ENCODE assay signal across 8 mouse cellular contexts in the genomic region with DNA sequence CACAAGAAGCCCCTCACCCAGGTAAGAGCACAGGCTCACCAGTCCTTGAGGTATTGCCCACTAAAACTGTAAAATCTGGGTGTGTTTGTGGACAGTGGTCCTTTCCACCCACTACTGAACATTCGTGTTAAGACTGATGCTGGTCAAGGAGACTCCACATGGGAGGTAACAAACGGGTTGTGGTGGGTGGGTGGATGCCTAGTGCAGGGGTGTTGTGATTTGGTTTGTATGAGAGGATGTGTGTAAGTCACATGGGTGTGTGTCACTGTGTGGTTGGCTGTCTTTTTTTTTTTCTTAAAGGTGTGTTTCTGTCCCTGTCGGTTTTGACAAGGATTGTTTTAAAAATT. TPM values are rescaled to one million over a fixed set of nuclear protein-coding genes. Genes with fewer than 3 reads are reported as not detected.
DNase-seq lines count a peak whose midpoint lies in the region; ATAC-seq and TF ChIP-seq lines count a peak whose summit lies in the region.

No protein-coding gene starts in this region.

- no peak for TF ChIP-seq CTCF in liver, adult 2 months (IDR thresholded peaks at IDR 0.05; ENCODE audit: low read depth, low read length)
- TF ChIP-seq CTCF in brain, embryonic 14.5 days (IDR thresholded peaks at IDR 0.05; ENCODE audit: borderline replicate concordance, extremely low read depth, insufficient read depth, insufficient read length) = no peak

- no peak overlapping the region; the same call in 1 of the 2 replicates for H3K27ac ChIP-seq in liver, adult 2 months (replicated peaks; ENCODE audit: insufficient read depth, low read depth, low read length)
- H3K27ac ChIP-seq in hindbrain, embryonic 12.5 days = peak overlapping the region; percentile 93
- peak overlapping the region; percentile 97 for H3K27ac ChIP-seq in midbrain, embryonic 11.5 days (ENCODE audit: low read depth, low read length)

- no peaks in the 10 kb centered on the region for H3K36me3 ChIP-seq in liver, adult 2 months (ENCODE audit: control insufficient read depth, insufficient read depth, low read length)
- H3K36me3 ChIP-seq in hindbrain, embryonic 12.5 days = peaks cover 7% of the 10 kb centered on the region; the same call in 1 of the 2 replicates
- H3K36me3 ChIP-seq in midbrain, embryonic 11.5 days (ENCODE audit: control insufficient read depth, insufficient read depth, low read length) = no peaks in the 10 kb centered on the region; the same call in 1 of the 2 replicates

- peaks cover 11% of the 10 kb centered on the region; the same call in 1 of the 2 replicates for H3K4me1 ChIP-seq in liver, adult 2 months (ENCODE audit: control insufficient read depth, insufficient read depth, low read length)
- H3K4me1 ChIP-seq in hindbrain, embryonic 12.5 days = peaks cover 65% of the 10 kb centered on the region
- peaks cover 59% of the 10 kb centered on the region for H3K4me1 ChIP-seq in midbrain, embryonic 11.5 days (ENCODE audit: control insufficient read depth, insufficient read depth, low read length)

- H3K4me3 ChIP-seq in liver, adult 2 months (ENCODE audit: insufficient read depth, low read depth, low read length) = peak overlapping the region; percentile 68; the same call in 1 of the 2 replicates
- H3K4me3 ChIP-seq in hindbrain, embryonic 12.5 days = peak overlapping the region; percentile 74
- H3K4me3 ChIP-seq in midbrain, embryonic 11.5 days (ENCODE audit: low read depth, low read length) = peak overlapping the region; percentile 84

- peak overlapping the region; percentile 56 for H3K9ac ChIP-seq in liver, adult 2 months (ENCODE audit: low read depth, low read length)
- peak overlapping the region; percentile 96 for H3K9ac ChIP-seq in hindbrain, embryonic 12.5 days
- peak overlapping the region; percentile 93 for H3K9ac ChIP-seq in midbrain, embryonic 11.5 days (ENCODE audit: low read length)

- H3K79me2 ChIP-seq in liver, adult 2 months (ENCODE audit: control insufficient read depth, insufficient read depth, low read length) = no peaks in the 10 kb centered on the region

- 21% methylated on average over 3 of the region's 3 CpGs for WGBS in liver, adult 2 months
- WGBS in hindbrain, embryonic 12.5 days = 7% methylated on average over 3 of the region's 3 CpGs
- 4% methylated on average over 3 of the region's 3 CpGs for WGBS in midbrain, embryonic 11.5 days

- ATAC-seq in hindbrain, embryonic 12.5 days (ENCODE audit: low FRiP score) = no peak
- no peak for ATAC-seq in midbrain, embryonic 11.5 days (ENCODE audit: low FRiP score)
- no peak for ATAC-seq in megakaryocyte progenitor cell, adult 5-6 weeks (replicated peaks; ENCODE audit: poor library complexity)

- H3K4me2 ChIP-seq in hindbrain, embryonic 12.5 days (replicated peaks) = peak overlapping the region; percentile 88
- H3K4me2 ChIP-seq in midbrain, embryonic 11.5 days = peak overlapping the region; percentile 95

- DNase-seq in liver, adult 2 months (ENCODE audit: extremely low read depth, low read depth, low spot score) = no peak
- DNase-seq in liver (no peak), adipocyte (ENCODE audit: low spot score) (no peak)
- peak; percentile 59 for DNase-seq in brain, embryonic 14.5 days (ENCODE audit: low read depth)
- DNase-seq in midbrain, embryonic 11.5 days (ENCODE audit: low spot score, missing footprints) = no peak
- no peak for DNase-seq in ovary, postnatal 10 days (ENCODE audit: low spot score)

- no peaks in the 10 kb centered on the region for H3K27me3 ChIP-seq in liver, adult 2 months (ENCODE audit: control insufficient read depth, insufficient read depth, low read length)
- H3K27me3 ChIP-seq in hindbrain, embryonic 12.5 days = no peaks in the 10 kb centered on the region
- H3K27me3 ChIP-seq in midbrain, embryonic 11.5 days (ENCODE audit: control insufficient read depth, insufficient read depth, low read length) = no peaks in the 10 kb centered on the region

- no peaks in the 10 kb centered on the region for H3K9me3 ChIP-seq in hindbrain, embryonic 12.5 days (replicated peaks)
- no peaks in the 10 kb centered on the region for H3K9me3 ChIP-seq in midbrain, embryonic 11.5 days (ENCODE audit: control insufficient read depth, low read length)

- no peak for TF ChIP-seq POLR2A in liver, adult 2 months (IDR thresholded peaks at IDR 0.05; ENCODE audit: extremely low read depth, insufficient read depth, low read length)
- no peak for TF ChIP-seq POLR2A in brain, embryonic 14.5 days (IDR thresholded peaks at IDR 0.05; ENCODE audit: borderline replicate concordance, extremely low read depth, insufficient read depth, insufficient read length, poor library complexity, severe bottlenecking)

RNA-seq across cellular contexts. Expression of gene Pea15a, which starts 0.9 kb away (rescaled TPM):
- 9.4 and 13.1 TPM in 2 replicates for total RNA-seq in liver, adult 2 months (2014; rRNA removed)
- 8.4 and 10.2 TPM in 2 replicates for polyA plus RNA-seq in liver, adult 2 months (2012; rRNA removed)
- polyA plus RNA-seq in brain, embryonic 14.5 days (2012; rRNA removed) = 308 and 321 TPM in 2 replicates
- 322 and 363 TPM in 2 replicates for polyA plus RNA-seq in hindbrain, embryonic 12.5 days (2016; fragmentation: Nextera tagmentation; extraction: Ambion mirVana)
- 332 and 337 TPM in 2 replicates for polyA plus RNA-seq in midbrain, embryonic 11.5 days (2014; fragmentation: Nextera tagmentation; extraction: Ambion mirVana)
- total RNA-seq in megakaryocyte progenitor cell, adult 5-6 weeks (2015) = 3.1 and 4.9 TPM in 2 replicates
- total RNA-seq in megakaryocyte progenitor cell, adult 5-6 weeks (2017) = 2.2 and 2.6 TPM in 2 replicates

RNA-seq across cellular contexts. Expression of gene Casq1, which starts 14.0 kb away (rescaled TPM):
- 0.07 and 0.74 TPM in 2 replicates for total RNA-seq in liver, adult 2 months (2014; rRNA removed)
- 0.16 and 0.21 TPM in 2 replicates for polyA plus RNA-seq in liver, adult 2 months (2012; rRNA removed)
- 2.6 and 3.9 TPM in 2 replicates for polyA plus RNA-seq in brain, embryonic 14.5 days (2012; rRNA removed)
- 2.3 and 3.8 TPM in 2 replicates for polyA plus RNA-seq in hindbrain, embryonic 12.5 days (2016; fragmentation: Nextera tagmentation; extraction: Ambion mirVana)
- 1.4 and 2.1 TPM in 2 replicates for polyA plus RNA-seq in midbrain, embryonic 11.5 days (2014; fragmentation: Nextera tagmentation; extraction: Ambion mirVana)
- total RNA-seq in megakaryocyte progenitor cell, adult 5-6 weeks (2015) = not detected in 2 replicates
- not detected in 2 replicates for total RNA-seq in megakaryocyte progenitor cell, adult 5-6 weeks (2017)

RNA-seq across cellular contexts. Expression of gene Atp1a4, which starts 52.5 kb away (rescaled TPM):
- 0.07 and 0.09 TPM in 2 replicates for total RNA-seq in liver, adult 2 months (2014; rRNA removed)
- polyA plus RNA-seq in liver, adult 2 months (2012; rRNA removed) = 0.02 TPM in 1 of 2 replicates, not detected in the other
- 0.05 and 0.08 TPM in 2 replicates for polyA plus RNA-seq in brain, embryonic 14.5 days (2012; rRNA removed)
- polyA plus RNA-seq in hindbrain, embryonic 12.5 days (2016; fragmentation: Nextera tagmentation; extraction: Ambion mirVana) = not detected in 2 replicates
- not detected in 2 replicates for polyA plus RNA-seq in midbrain, embryonic 11.5 days (2014; fragmentation: Nextera tagmentation; extraction: Ambion mirVana)
- not detected in 2 replicates for total RNA-seq in megakaryocyte progenitor cell, adult 5-6 weeks (2015)
- not detected in 2 replicates for total RNA-seq in megakaryocyte progenitor cell, adult 5-6 weeks (2017)

RNA-seq across cellular contexts. Expression of gene Igsf8, which starts 55.7 kb away (rescaled TPM):
- 3.6 and 9.7 TPM in 2 replicates for total RNA-seq in liver, adult 2 months (2014; rRNA removed)
- polyA plus RNA-seq in liver, adult 2 months (2012; rRNA removed) = 15.3 and 26.3 TPM in 2 replicates
- 110 and 207 TPM in 2 replicates for polyA plus RNA-seq in brain, embryonic 14.5 days (2012; rRNA removed)
- polyA plus RNA-seq in hindbrain, embryonic 12.5 days (2016; fragmentation: Nextera tagmentation; extraction: Ambion mirVana) = 147 and 159 TPM in 2 replicates
- polyA plus RNA-seq in midbrain, embryonic 11.5 days (2014; fragmentation: Nextera tagmentation; extraction: Ambion mirVana) = 47.2 and 55.1 TPM in 2 replicates
- 28.8 and 29.7 TPM in 2 replicates for total RNA-seq in megakaryocyte progenitor cell, adult 5-6 weeks (2015)
- total RNA-seq in megakaryocyte progenitor cell, adult 5-6 weeks (2017) = 25.5 and 30.6 TPM in 2 replicates

RNA-seq across cellular contexts. Expression of gene Dcaf8, which starts 57.8 kb away (rescaled TPM):
- total RNA-seq in liver, adult 2 months (2014; rRNA removed) = 92.7 and 95.6 TPM in 2 replicates
- 48.5 and 54.1 TPM in 2 replicates for polyA plus RNA-seq in liver, adult 2 months (2012; rRNA removed)
- polyA plus RNA-seq in brain, embryonic 14.5 days (2012; rRNA removed) = 76.6 and 84.5 TPM in 2 replicates
- polyA plus RNA-seq in hindbrain, embryonic 12.5 days (2016; fragmentation: Nextera tagmentation; extraction: Ambion mirVana) = 136 and 137 TPM in 2 replicates
- polyA plus RNA-seq in midbrain, embryonic 11.5 days (2014; fragmentation: Nextera tagmentation; extraction: Ambion mirVana) = 93.9 and 100.0 TPM in 2 replicates
- total RNA-seq in megakaryocyte progenitor cell, adult 5-6 weeks (2015) = 26.0 and 46.0 TPM in 2 replicates
- total RNA-seq in megakaryocyte progenitor cell, adult 5-6 weeks (2017) = 93.6 and 140 TPM in 2 replicates

Comparison
In these comparisons a context has a peak if more than half of its experiments do, and no peak if none do; other contexts are left out.
1. RNA of gene Pea15a, which starts 0.9 kb away (polyA plus RNA-seq): 322 to 363 TPM in hindbrain, embryonic 12.5 days, 332 to 337 TPM in midbrain, embryonic 11.5 days and 308 to 321 TPM in brain, embryonic 14.5 days; 8.4 to 10.2 TPM in liver, adult 2 months; every median in the first group is over 10 times any median in the second.
2. Peak in every context shown above with its lines, with median percentiles within 50 percentile points of each other: H3K4me3 ChIP-seq and H3K9ac ChIP-seq.